Mouse (Mus musculus) erythroblast, embryonic 14.5 days (primary cell): ENCODE measurements around the gene Ankrd61.

Experiments
- GATA1 ChIP-seq: IDR thresholded peaks from 2 replicates; pipeline ENCODE4 v1.6.1; 2012; ENCODE audit warnings: low read length, inconsistent platforms, mixed read lengths
- TAL1 ChIP-seq: IDR thresholded peaks from 3 replicates; pipeline ENCODE4 v1.6.1; 2012; ENCODE audit warnings: low read length, inconsistent platforms, mixed read lengths

DNA sequence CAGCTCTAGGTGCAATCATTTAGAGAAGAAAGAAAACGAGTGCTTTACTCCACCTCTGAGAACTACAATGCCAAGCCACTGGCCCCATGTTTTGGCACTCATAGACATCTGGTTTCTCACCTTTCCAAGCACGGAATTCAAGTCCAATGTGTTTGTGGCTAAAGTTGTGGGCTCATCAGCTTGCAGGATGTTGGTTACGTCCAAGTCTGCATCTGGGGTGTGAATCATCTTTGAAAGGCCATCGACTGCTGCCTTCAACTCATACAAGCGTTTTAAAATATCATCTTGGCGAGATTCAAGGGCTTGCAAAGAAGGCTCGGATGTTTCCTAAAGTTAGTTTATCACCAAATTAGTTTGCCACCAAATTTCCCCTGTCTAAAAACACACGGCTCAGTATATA is 8.9 kb upstream of the Ankrd61 start:
- no peak for TF ChIP-seq TAL1
- TF ChIP-seq GATA1, result no peak
